Mouse (Mus musculus) granulocyte monocyte progenitor cell, adult 5-6 weeks (primary cell): ENCODE measurements around the gene Dync1i2. TPM values are rescaled to one million over a fixed set of nuclear protein-coding genes. Genes with fewer than 3 reads are reported as not detected.

Experiments
- ATAC-seq: replicated peaks from 2 replicates; pipeline ENCODE4 v1.8.0; 2016; ENCODE audit warnings: mild to moderate bottlenecking, moderate TSS enrichment, inconsistent platforms; ENCODE audit not compliant: poor library complexity, severe bottlenecking
- total RNA-seq, 2 experiments: library from RNA; stranded (forward) in 1 of 2; stranded (reverse) in 1 of 2; fragments of 200-712, 200-1000 nt in 1 of 2; fragments of >200 nt in 1 of 2; fragmentation: Nextera tagmentation in 1 of 2; gene quantifications; 2 replicates each; pipeline ENCODE4 v1.2.3; 2014 to 2017

Dync1i2 gene
- total RNA-seq (2014; fragmentation: Nextera tagmentation), result 52.7 and 69.3 TPM in 2 replicates
- 75.0 and 78.3 TPM in 2 replicates for total RNA-seq (2017)

GRCm38 (mm10) chr2:71211591-71212359 lies at the start of gene Dync1i2:
Gene Dync1i2 (plus strand): TSS chr2:71211706.
- peak; percentile 99 for ATAC-seq

GRCm38 (mm10) chr2:71162831-71163621 lies 48.5 kb upstream of the Dync1i2 start:
- no peak for ATAC-seq

- no peak for ATAC-seq
Observed at GRCm38 (mm10) chr2:71167211-71167610, 44.3 kb upstream of the Dync1i2 start.

- no peak for ATAC-seq
Observed at GRCm38 (mm10) chr2:71168461-71169021, 43.0 kb upstream of the Dync1i2 start.

DNA sequence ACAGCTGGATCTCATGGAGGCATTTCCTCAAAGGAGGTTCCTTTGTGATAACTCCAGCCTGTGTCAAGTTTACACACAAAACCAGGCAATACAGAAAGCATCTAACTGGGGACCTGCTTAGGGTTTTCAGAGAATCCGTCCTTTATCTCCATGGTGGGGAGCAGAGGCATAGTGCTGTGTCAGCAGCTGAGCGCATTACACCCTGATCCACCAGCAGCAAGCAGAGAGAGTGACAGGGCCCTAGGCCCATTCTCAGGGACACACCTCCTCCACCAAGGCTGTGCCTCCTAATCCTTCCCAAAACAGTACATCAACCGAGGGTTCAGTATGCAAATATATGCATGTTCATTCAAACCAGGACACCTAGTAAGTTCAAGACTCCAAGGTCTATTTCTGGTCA lies 38.5 kb upstream of the Dync1i2 start:
- ATAC-seq, result no peak

- ATAC-seq, result no peak
Observed at GRCm38 (mm10) chr2:71176329-71177249, 34.9 kb upstream of the Dync1i2 start.

- no peak for ATAC-seq
Observed at GRCm38 (mm10) chr2:71177250-71177615, 34.3 kb upstream of the Dync1i2 start.

- ATAC-seq, result no peak
Observed at GRCm38 (mm10) chr2:71177760-71178159, 33.7 kb upstream of the Dync1i2 start.

- no peak for ATAC-seq
Observed at GRCm38 (mm10) chr2:71179716-71180115, 31.8 kb upstream of the Dync1i2 start.

- no peak for ATAC-seq
Observed at GRCm38 (mm10) chr2:71180566-71181217, 30.8 kb upstream of the Dync1i2 start.

GRCm38 (mm10) chr2:71187950-71188349 lies 23.6 kb upstream of the Dync1i2 start:
- ATAC-seq, result no peak

GRCm38 (mm10) chr2:71188861-71189260 lies 22.6 kb upstream of the Dync1i2 start:
- no peak for ATAC-seq

GRCm38 (mm10) chr2:71191391-71192194 lies 19.9 kb upstream of the Dync1i2 start:
- ATAC-seq, result no peak

DNA sequence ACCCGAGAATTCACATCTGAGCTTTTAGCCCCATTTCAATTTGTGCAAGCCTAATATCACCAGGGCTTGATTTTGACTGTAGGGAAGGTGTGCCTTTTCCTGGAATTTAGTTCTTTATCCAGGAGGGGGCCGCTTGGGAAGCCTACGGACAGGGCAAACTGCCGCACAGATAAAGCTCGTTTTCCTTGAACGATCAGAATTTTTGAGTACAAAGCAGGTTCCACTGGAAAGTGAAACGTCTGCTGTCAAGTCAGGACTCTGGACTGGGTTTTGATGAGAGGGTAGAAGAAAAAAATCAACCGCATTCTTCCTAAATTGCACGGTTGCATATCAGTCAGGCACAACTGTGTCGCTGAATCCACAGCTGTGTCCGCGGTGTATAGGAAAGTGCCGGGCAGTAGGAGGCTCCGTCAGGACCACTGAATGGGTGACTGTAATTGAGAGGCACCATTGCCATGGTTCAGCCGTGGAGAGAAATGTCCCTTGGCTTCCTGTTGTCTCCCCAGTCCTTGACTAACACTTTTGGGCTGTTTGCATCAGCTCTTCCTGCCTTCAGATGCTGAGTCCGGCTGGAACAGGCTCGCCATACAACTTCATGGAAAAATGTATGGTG lies 19.2 kb upstream of the Dync1i2 start:
- no peak for ATAC-seq

DNA sequence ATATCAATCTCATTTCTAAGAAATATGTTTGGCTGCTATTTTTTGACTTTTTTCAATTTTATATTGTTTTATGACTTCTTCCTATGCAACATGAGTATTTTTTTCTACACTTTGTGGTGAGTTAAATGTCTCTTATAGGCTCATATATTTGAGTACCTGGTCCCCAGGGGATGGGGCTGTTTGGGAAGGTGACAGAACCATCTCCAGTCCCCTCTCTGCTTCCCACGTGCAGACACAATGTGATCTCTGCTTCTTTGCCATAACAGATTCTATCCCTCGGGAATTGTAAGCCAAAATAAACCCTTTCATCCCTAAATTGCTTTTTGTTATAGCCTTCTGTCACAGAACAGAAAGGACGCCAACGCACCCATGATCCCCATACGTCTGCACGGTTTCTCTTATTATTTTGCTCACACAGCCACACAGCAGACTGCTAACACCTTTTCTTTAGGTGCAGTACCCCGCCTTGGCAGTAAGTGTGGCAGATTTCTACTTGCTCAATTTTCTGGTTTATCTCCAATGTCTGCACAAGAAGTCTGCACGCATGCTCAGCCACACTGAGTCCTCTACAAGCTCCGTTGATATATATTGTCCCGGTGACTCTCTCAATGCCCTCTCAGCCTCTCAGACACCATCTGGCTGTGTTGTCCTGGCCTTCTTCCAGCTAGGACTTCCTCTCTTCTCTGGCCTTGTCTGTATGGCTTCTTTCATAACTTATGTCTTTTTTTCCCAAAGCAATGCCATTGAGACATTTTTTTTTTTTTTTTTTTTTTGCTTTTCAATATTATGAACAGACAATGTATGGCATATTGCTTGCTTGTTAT lies 17.2 kb upstream of the Dync1i2 start:
- peak; percentile 35 for ATAC-seq

DNA sequence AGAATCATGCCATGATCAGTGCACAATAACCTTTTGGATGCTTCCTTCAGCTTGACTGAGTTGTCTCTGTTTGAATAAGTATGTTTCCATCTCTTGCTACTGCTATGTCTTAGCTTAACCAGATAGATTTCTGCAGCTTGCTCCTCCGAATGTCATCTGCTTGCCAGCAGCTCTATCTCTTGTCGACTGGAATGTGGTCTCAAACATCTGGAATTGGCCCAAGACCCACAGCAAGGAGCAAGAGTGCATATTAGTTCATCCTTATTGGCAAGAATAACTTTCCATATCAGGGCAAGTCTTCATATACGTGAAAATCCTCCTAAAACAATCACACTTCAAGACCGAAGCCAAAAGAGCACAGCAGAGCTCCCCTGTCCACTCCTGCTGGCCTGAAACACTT lies 14.6 kb upstream of the Dync1i2 start:
- ATAC-seq, result no peak

GRCm38 (mm10) chr2:71198907-71199306 lies 12.6 kb upstream of the Dync1i2 start:
- no peak for ATAC-seq

DNA sequence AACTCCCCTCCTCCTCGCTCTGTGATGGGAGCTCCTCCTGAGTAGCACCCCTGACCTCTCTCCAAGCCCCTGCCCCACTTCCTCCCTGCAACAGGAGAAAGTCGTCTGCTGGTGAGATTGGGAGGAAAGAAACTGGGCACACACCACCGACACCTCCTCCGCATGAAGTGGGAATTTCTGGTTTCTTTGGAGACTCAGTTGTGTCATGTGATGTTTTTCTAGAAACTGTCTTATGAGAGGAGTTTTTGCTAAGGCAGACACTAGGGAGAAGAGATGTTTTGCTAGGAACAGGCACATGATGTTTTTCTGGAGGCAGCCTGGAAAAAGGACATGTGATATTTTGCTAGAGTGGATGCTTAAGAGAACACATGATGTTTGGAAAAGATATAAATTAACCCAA lies 11.0 kb upstream of the Dync1i2 start:
- ATAC-seq, result no peak
